Mouse (Mus musculus): ENCODE results near the gene Ppp6r2. TPM values are rescaled to one million over a fixed set of nuclear protein-coding genes. Genes with fewer than 3 reads are reported as not detected.

The Ppp6r2 gene
- polyA plus RNA-seq, 1 experiment = 49.8 TPM

DNA sequence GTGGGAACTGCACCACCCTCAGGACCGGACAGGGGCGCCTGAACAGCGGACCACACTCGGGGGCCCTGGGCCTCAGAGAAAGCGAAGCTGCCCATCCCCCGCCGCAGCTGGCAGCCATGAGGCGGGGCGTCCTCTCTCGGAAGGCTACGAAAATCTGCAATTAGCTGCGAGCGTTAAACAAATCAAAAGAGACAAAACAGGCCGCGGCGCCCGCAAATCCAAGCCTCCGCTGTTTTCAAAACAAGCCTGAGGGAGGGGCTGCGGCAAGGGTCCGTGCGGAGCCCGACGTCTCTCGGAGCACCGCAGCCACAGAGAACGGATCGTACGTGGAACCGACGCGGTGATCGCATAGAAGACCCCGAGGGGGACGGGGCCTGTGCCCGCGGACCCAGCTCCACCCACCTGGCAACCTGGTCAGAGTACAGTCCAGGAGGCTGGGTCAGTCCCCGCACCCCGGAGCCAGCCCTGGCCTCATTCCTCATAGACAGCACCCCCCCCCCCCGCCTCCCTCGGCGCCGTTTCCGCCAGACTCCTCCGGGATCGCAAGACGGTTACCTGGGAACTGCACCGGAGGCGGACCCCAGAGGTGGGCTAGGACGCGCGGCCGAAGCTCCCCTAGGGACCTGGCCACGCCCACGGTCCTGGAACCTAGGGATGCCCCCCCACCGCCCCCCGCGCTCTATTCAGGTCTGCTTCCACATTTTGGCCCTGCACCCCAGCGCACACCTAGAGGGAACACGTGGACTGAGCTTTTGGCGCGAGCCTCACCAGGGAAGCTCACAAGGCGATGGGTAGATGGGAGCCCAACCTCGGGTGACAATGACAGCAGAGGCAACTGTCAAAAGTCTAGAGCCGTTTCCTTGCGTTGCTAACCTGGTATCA lies 38.1 kb upstream of the Ppp6r2 start:
- no peak for TF ChIP-seq POLR2A (IDR thresholded peaks at IDR 0.05; ENCODE audit: control insufficient read depth, low read depth, low read length)
- TF ChIP-seq CTCF (IDR thresholded peaks at IDR 0.05; ENCODE audit: control insufficient read depth, insufficient read depth, insufficient replicate concordance, low read depth, low read length) = no peak
- Histone ChIP-seq H3K36me3 (ENCODE audit: control insufficient read depth, insufficient read depth, low read length) (no peaks in the 10 kb centered on the region), H3K4me3 (ENCODE audit: control insufficient read depth, low read depth, low read length) (peak overlapping the region; percentile 83), H3K27ac (ENCODE audit: control insufficient read depth, insufficient read depth, low read depth, low read length) (no peak overlapping the region), H3K4me1 (ENCODE audit: control insufficient read depth, insufficient read depth, low read length) (peaks cover 49% of the 10 kb centered on the region), H3K27me3 (ENCODE audit: control insufficient read depth, insufficient read depth, low read length) (no peaks in the 10 kb centered on the region; the same call in 1 of the 2 replicates)

DNA sequence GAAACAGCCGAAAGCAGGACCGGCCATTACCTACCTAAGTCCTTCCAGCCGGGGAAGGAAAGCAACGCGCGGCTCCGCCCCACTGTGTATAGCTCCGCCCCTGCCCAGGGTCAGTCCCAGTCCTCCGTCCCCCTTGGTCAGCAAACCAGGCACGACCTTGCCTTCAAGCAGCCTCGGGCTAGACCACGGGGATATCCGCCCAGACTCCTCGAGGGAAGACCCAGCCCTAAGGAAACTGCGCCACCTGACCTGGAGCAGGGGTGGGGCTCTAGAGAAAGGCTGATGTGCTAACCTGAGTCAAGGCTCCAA lies 37.5 kb upstream of the Ppp6r2 start:
- peaks cover 55% of the 10 kb centered on the region for H3K4me1 ChIP-seq (ENCODE audit: control insufficient read depth, insufficient read depth, low read length)
- TF ChIP-seq POLR2A (IDR thresholded peaks at IDR 0.05; ENCODE audit: control insufficient read depth, low read depth, low read length) = peak; percentile 27; the same call in 1 of the 2 replicates
- TF ChIP-seq CTCF (IDR thresholded peaks at IDR 0.05; ENCODE audit: control insufficient read depth, insufficient read depth, insufficient replicate concordance, low read depth, low read length) = no peak
- H3K36me3 ChIP-seq (ENCODE audit: control insufficient read depth, insufficient read depth, low read length) = no peaks in the 10 kb centered on the region
- H3K27me3 ChIP-seq (ENCODE audit: control insufficient read depth, insufficient read depth, low read length) = no peaks in the 10 kb centered on the region; the same call in 1 of the 2 replicates
- no peak overlapping the region for H3K27ac ChIP-seq (ENCODE audit: control insufficient read depth, insufficient read depth, low read depth, low read length)
- H3K4me3 ChIP-seq (ENCODE audit: control insufficient read depth, low read depth, low read length) = peak overlapping the region; percentile 83

- Histone ChIP-seq H3K4me1 (ENCODE audit: control insufficient read depth, insufficient read depth, low read length) (peaks cover 57% of the 10 kb centered on the region), H3K27ac (ENCODE audit: control insufficient read depth, insufficient read depth, low read depth, low read length) (no peak overlapping the region), H3K4me3 (ENCODE audit: control insufficient read depth, low read depth, low read length) (peak overlapping the region; percentile 83), H3K36me3 (ENCODE audit: control insufficient read depth, insufficient read depth, low read length) (no peaks in the 10 kb centered on the region), H3K27me3 (ENCODE audit: control insufficient read depth, insufficient read depth, low read length) (no peaks in the 10 kb centered on the region; the same call in 1 of the 2 replicates)
- no peak for TF ChIP-seq POLR2A (IDR thresholded peaks at IDR 0.05; ENCODE audit: control insufficient read depth, low read depth, low read length)
- TF ChIP-seq CTCF (IDR thresholded peaks at IDR 0.05; ENCODE audit: control insufficient read depth, insufficient read depth, insufficient replicate concordance, low read depth, low read length) = no peak
Observed at GRCm38 (mm10) chr15:89174889-89175339, 36.4 kb upstream of the Ppp6r2 start.

DNA sequence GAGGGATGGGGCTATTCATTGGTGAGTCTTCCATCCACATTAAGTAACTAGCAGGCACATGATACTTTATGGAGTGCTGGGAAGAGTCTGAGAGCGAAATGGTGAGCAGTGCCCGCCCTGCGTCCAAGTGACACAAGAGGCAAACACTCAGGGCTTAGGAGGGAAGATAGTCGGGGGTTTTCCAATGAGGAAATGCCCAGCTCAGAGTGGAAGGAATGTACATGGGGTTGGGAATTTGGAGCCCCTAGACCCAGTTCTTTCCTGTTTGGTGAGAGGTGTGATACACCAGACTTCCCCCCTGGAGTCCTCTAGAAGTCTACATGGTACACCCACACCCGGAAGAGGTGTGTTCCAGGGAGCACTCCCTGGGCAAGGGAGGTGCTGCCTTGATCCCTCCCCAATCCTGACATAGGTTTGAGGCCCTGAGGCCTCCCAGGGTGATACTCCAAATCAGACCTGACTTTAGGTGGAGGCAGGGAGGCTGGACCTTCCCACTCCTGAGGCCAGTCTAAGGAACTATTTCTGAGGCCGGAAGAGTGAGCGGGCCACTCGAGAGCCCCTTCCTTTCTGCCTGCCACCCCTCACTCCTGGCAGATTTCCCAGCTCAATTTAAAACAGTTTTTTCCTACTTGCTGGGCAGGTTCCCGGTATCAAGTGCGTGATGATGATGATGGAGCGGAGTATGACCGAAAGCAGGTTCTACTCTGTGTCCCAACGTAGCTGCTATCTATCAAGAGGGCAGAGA lies 35.8 kb upstream of the Ppp6r2 start:
- Histone ChIP-seq H3K36me3 (ENCODE audit: control insufficient read depth, insufficient read depth, low read length) (no peaks in the 10 kb centered on the region), H3K4me3 (ENCODE audit: control insufficient read depth, low read depth, low read length) (peak overlapping the region; percentile 83), H3K27me3 (ENCODE audit: control insufficient read depth, insufficient read depth, low read length) (no peaks in the 10 kb centered on the region; the same call in 1 of the 2 replicates), H3K27ac (ENCODE audit: control insufficient read depth, insufficient read depth, low read depth, low read length) (no peak overlapping the region), H3K4me1 (ENCODE audit: control insufficient read depth, insufficient read depth, low read length) (peaks cover 61% of the 10 kb centered on the region)
- no peak for TF ChIP-seq CTCF (IDR thresholded peaks at IDR 0.05; ENCODE audit: control insufficient read depth, insufficient read depth, insufficient replicate concordance, low read depth, low read length)
- TF ChIP-seq POLR2A (IDR thresholded peaks at IDR 0.05; ENCODE audit: control insufficient read depth, low read depth, low read length) = no peak

DNA sequence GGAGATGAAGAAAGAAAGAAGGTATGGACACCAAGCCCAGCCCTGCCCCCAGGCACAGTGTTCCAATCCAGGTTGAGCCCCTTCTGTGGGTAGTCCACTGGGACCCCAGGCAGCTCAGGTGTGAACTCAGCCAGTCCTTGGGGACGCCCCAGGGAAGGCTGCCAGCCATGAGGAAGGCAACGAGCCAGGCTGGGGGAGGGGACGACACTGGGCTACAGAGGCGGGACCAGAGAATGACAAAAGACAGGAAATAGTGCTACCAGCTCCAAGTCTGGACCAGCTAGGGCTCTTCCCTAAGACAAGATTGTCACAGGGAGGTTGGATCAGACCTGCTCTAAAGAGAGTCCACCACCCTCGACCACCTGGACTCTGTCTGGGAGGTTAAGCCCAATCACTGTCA lies 34.2 kb upstream of the Ppp6r2 start:
- peak overlapping the region; percentile 27; the same call in 1 of the 2 replicates for H3K27ac ChIP-seq (ENCODE audit: control insufficient read depth, insufficient read depth, low read depth, low read length)
- peak overlapping the region; percentile 67 for H3K4me3 ChIP-seq (ENCODE audit: control insufficient read depth, low read depth, low read length)
- no peak for TF ChIP-seq POLR2A (IDR thresholded peaks at IDR 0.05; ENCODE audit: control insufficient read depth, low read depth, low read length)
- TF ChIP-seq CTCF (IDR thresholded peaks at IDR 0.05; ENCODE audit: control insufficient read depth, insufficient read depth, insufficient replicate concordance, low read depth, low read length) = no peak

GRCm38 (mm10) chr15:89177576-89178259 lies 33.6 kb upstream of the Ppp6r2 start:
- peak overlapping the region; percentile 32 for H3K27ac ChIP-seq (ENCODE audit: control insufficient read depth, insufficient read depth, low read depth, low read length)
- H3K4me3 ChIP-seq (ENCODE audit: control insufficient read depth, low read depth, low read length) = peak overlapping the region; percentile 99
- no peaks in the 10 kb centered on the region; the same call in 1 of the 2 replicates for H3K27me3 ChIP-seq (ENCODE audit: control insufficient read depth, insufficient read depth, low read length)
- TF ChIP-seq POLR2A (IDR thresholded peaks at IDR 0.05; ENCODE audit: control insufficient read depth, low read depth, low read length) (no peak), CTCF (IDR thresholded peaks at IDR 0.05; ENCODE audit: control insufficient read depth, insufficient read depth, insufficient replicate concordance, low read depth, low read length) (no peak)
- no peaks in the 10 kb centered on the region for H3K36me3 ChIP-seq (ENCODE audit: control insufficient read depth, insufficient read depth, low read length)
- peaks cover 56% of the 10 kb centered on the region for H3K4me1 ChIP-seq (ENCODE audit: control insufficient read depth, insufficient read depth, low read length)

More for the DNA sequence above, 34.2 kb upstream of the Ppp6r2 start:
- Histone ChIP-seq H3K36me3 (ENCODE audit: control insufficient read depth, insufficient read depth, low read length) (no peaks in the 10 kb centered on the region), H3K27me3 (ENCODE audit: control insufficient read depth, insufficient read depth, low read length) (no peaks in the 10 kb centered on the region; the same call in 1 of the 2 replicates), H3K4me1 (ENCODE audit: control insufficient read depth, insufficient read depth, low read length) (peaks cover 58% of the 10 kb centered on the region)

Data from testis, adult 2 months (tissue).